Mouse (Mus musculus): ENCODE data around the gene Ppp1r27. TPM values are rescaled to one million over a fixed set of nuclear protein-coding genes. Genes with fewer than 3 reads are reported as not detected.

The Ppp1r27 gene
- polyA plus RNA-seq, 1 experiment from 2014 or later: not detected

- Histone ChIP-seq H3K27me3 (replicated peaks) (no peaks in the 10 kb centered on the region), H3K4me2 (replicated peaks) (no peak overlapping the region), H3K9ac (no peak overlapping the region), H3K4me3 (no peak overlapping the region), H3K9me3 (no peaks in the 10 kb centered on the region), H3K27ac (no peak overlapping the region), H3K36me3 (no peaks in the 10 kb centered on the region), H3K4me1 (peaks cover 4% of the 10 kb centered on the region; the same call in 1 of the 2 replicates)
- 88% methylated on average over 3 of the region's 3 CpGs for WGBS
- ATAC-seq (ENCODE audit: low FRiP score, low read depth): no peak
Observed at GRCm38 (mm10) chr11:120505661-120506060, 45.3 kb downstream of the Ppp1r27 start.

- Histone ChIP-seq H3K4me1 (no peaks in the 10 kb centered on the region), H3K27ac (no peak overlapping the region), H3K4me2 (replicated peaks) (no peak overlapping the region), H3K36me3 (peaks cover 27% of the 10 kb centered on the region), H3K27me3 (replicated peaks) (no peaks in the 10 kb centered on the region), H3K4me3 (no peak overlapping the region), H3K9ac (no peak overlapping the region), H3K9me3 (no peaks in the 10 kb centered on the region)
- WGBS: 87% methylated on average over 4 of the region's 4 CpGs
- no peak for ATAC-seq (ENCODE audit: low FRiP score, low read depth)
Observed at GRCm38 (mm10) chr11:120501701-120502100, 49.2 kb downstream of the Ppp1r27 start.

GRCm38 (mm10) chr11:120501018-120501417 is 49.9 kb downstream of the Ppp1r27 start:
- Histone ChIP-seq H3K9ac (no peak overlapping the region), H3K27ac (no peak overlapping the region), H3K9me3 (no peaks in the 10 kb centered on the region), H3K27me3 (replicated peaks) (no peaks in the 10 kb centered on the region), H3K4me3 (no peak overlapping the region), H3K36me3 (peaks cover 34% of the 10 kb centered on the region), H3K4me2 (replicated peaks) (no peak overlapping the region), H3K4me1 (no peaks in the 10 kb centered on the region)
- no peak for ATAC-seq (ENCODE audit: low FRiP score, low read depth)
- 67% methylated on average over 6 of the region's 6 CpGs for WGBS

- Histone ChIP-seq H3K4me2 (replicated peaks) (no peak overlapping the region), H3K27ac (no peak overlapping the region), H3K36me3 (peaks cover 40% of the 10 kb centered on the region), H3K4me3 (no peak overlapping the region), H3K27me3 (replicated peaks) (no peaks in the 10 kb centered on the region), H3K9ac (no peak overlapping the region), H3K4me1 (no peaks in the 10 kb centered on the region), H3K9me3 (no peaks in the 10 kb centered on the region)
- ATAC-seq (ENCODE audit: low FRiP score, low read depth): no peak
- WGBS: 30% methylated on average over 3 of the region's 3 CpGs
Observed at GRCm38 (mm10) chr11:120500357-120500756, 50.6 kb downstream of the Ppp1r27 start.

Other genes with a start within 250 kb of the Ppp1r27 start
- 3,655 and 3,681 TPM in 2 replicates for gene Actg1, start 202.6 kb downstream of the Ppp1r27 start, polyA plus RNA-seq (2016; fragmentation: Nextera tagmentation; extraction: Ambion mirVana)
- gene Fscn2, start 189.6 kb downstream of the Ppp1r27 start, polyA plus RNA-seq (2016; fragmentation: Nextera tagmentation; extraction: Ambion mirVana): 1.1 and 1.6 TPM in 2 replicates
- gene Faap100, start 172.4 kb downstream of the Ppp1r27 start, polyA plus RNA-seq (2016; fragmentation: Nextera tagmentation; extraction: Ambion mirVana): 51.0 and 53.4 TPM in 2 replicates
- 47.2 and 54.6 TPM in 2 replicates for gene Nploc4, start 113.4 kb downstream of the Ppp1r27 start, polyA plus RNA-seq (2016; fragmentation: Nextera tagmentation; extraction: Ambion mirVana)
- gene Tspan10, start 108.5 kb downstream of the Ppp1r27 start, polyA plus RNA-seq (2016; fragmentation: Nextera tagmentation; extraction: Ambion mirVana): 0.15 TPM in 1 of 2 replicates, not detected in the other
- 0.27 and 0.32 TPM in 2 replicates for gene Pde6g, start 97.6 kb downstream of the Ppp1r27 start, polyA plus RNA-seq (2016; fragmentation: Nextera tagmentation; extraction: Ambion mirVana)
- gene Oxld1, start 93.1 kb downstream of the Ppp1r27 start, polyA plus RNA-seq (2016; fragmentation: Nextera tagmentation; extraction: Ambion mirVana): 12.5 and 13.8 TPM in 2 replicates
- gene Ccdc137, start 93.0 kb downstream of the Ppp1r27 start, polyA plus RNA-seq (2016; fragmentation: Nextera tagmentation; extraction: Ambion mirVana): 30.9 and 34.7 TPM in 2 replicates
- gene Arl16, start 83.5 kb downstream of the Ppp1r27 start, polyA plus RNA-seq (2016; fragmentation: Nextera tagmentation; extraction: Ambion mirVana): 63.6 and 64.5 TPM in 2 replicates
- gene Mrpl12, start 66.5 kb downstream of the Ppp1r27 start, polyA plus RNA-seq (2016; fragmentation: Nextera tagmentation; extraction: Ambion mirVana): 116 and 117 TPM in 2 replicates
- 37.9 TPM in 2 replicates for gene Slc25a10, start 59.3 kb downstream of the Ppp1r27 start, polyA plus RNA-seq (2016; fragmentation: Nextera tagmentation; extraction: Ambion mirVana)
- gene Gcgr, start 20.4 kb downstream of the Ppp1r27 start, polyA plus RNA-seq (2016; fragmentation: Nextera tagmentation; extraction: Ambion mirVana): 0.13 and 0.22 TPM in 2 replicates
- 234 and 239 TPM in 2 replicates for gene Mcrip1, start 1.4 kb downstream of the Ppp1r27 start, polyA plus RNA-seq (2016; fragmentation: Nextera tagmentation; extraction: Ambion mirVana)
- 425 and 451 TPM in 2 replicates for gene P4hb, start 22.1 kb upstream of the Ppp1r27 start, polyA plus RNA-seq (2016; fragmentation: Nextera tagmentation; extraction: Ambion mirVana)
- gene Arhgdia, start 30.5 kb upstream of the Ppp1r27 start, polyA plus RNA-seq (2016; fragmentation: Nextera tagmentation; extraction: Ambion mirVana): 582 and 606 TPM in 2 replicates
- 509 and 592 TPM in 2 replicates for gene Alyref, start 47.2 kb upstream of the Ppp1r27 start, polyA plus RNA-seq (2016; fragmentation: Nextera tagmentation; extraction: Ambion mirVana)
- gene Anapc11, start 47.3 kb upstream of the Ppp1r27 start, polyA plus RNA-seq (2016; fragmentation: Nextera tagmentation; extraction: Ambion mirVana): 162 and 172 TPM in 2 replicates
- gene Npb, start 57.3 kb upstream of the Ppp1r27 start, polyA plus RNA-seq (2016; fragmentation: Nextera tagmentation; extraction: Ambion mirVana): 0.80 and 0.83 TPM in 2 replicates
- 151 and 155 TPM in 2 replicates for gene Pcyt2, start 66.8 kb upstream of the Ppp1r27 start, polyA plus RNA-seq (2016; fragmentation: Nextera tagmentation; extraction: Ambion mirVana)
- 46.8 and 56.5 TPM in 2 replicates for gene Sirt7, start 74.1 kb upstream of the Ppp1r27 start, polyA plus RNA-seq (2016; fragmentation: Nextera tagmentation; extraction: Ambion mirVana)
- 39.7 and 40.4 TPM in 2 replicates for gene Mafg, start 82.5 kb upstream of the Ppp1r27 start, polyA plus RNA-seq (2016; fragmentation: Nextera tagmentation; extraction: Ambion mirVana)
- gene Pycr1, start 92.6 kb upstream of the Ppp1r27 start, polyA plus RNA-seq (2016; fragmentation: Nextera tagmentation; extraction: Ambion mirVana): 27.2 and 27.8 TPM in 2 replicates
- 0.81 and 1.1 TPM in 2 replicates for gene Myadml2, start 97.0 kb upstream of the Ppp1r27 start, polyA plus RNA-seq (2016; fragmentation: Nextera tagmentation; extraction: Ambion mirVana)
- gene Notum, start 110.0 kb upstream of the Ppp1r27 start, polyA plus RNA-seq (2016; fragmentation: Nextera tagmentation; extraction: Ambion mirVana): 3.1 and 3.4 TPM in 2 replicates
- gene Aspscr1, start 121.8 kb upstream of the Ppp1r27 start, polyA plus RNA-seq (2016; fragmentation: Nextera tagmentation; extraction: Ambion mirVana): 139 and 155 TPM in 2 replicates
- gene Cenpx, start 162.6 kb upstream of the Ppp1r27 start, polyA plus RNA-seq (2016; fragmentation: Nextera tagmentation; extraction: Ambion mirVana): 108 and 114 TPM in 2 replicates
- 70.9 and 72.6 TPM in 2 replicates for gene Lrrc45, start 162.8 kb upstream of the Ppp1r27 start, polyA plus RNA-seq (2016; fragmentation: Nextera tagmentation; extraction: Ambion mirVana)
- gene Rac3, start 170.3 kb upstream of the Ppp1r27 start, polyA plus RNA-seq (2016; fragmentation: Nextera tagmentation; extraction: Ambion mirVana): 118 and 119 TPM in 2 replicates
- gene Dcxr, start 176.1 kb upstream of the Ppp1r27 start, polyA plus RNA-seq (2016; fragmentation: Nextera tagmentation; extraction: Ambion mirVana): 12.3 and 16.7 TPM in 2 replicates
- gene Cbr2, start 181.0 kb upstream of the Ppp1r27 start, polyA plus RNA-seq (2016; fragmentation: Nextera tagmentation; extraction: Ambion mirVana): 0.95 and 1.6 TPM in 2 replicates
- gene Hmga1b, start 211.7 kb upstream of the Ppp1r27 start, polyA plus RNA-seq (2016; fragmentation: Nextera tagmentation; extraction: Ambion mirVana): 3.6 TPM in 2 replicates
- gene Rfng, start 233.1 kb upstream of the Ppp1r27 start, polyA plus RNA-seq (2016; fragmentation: Nextera tagmentation; extraction: Ambion mirVana): 77.2 and 81.3 TPM in 2 replicates
- gene Gps1, start 233.1 kb upstream of the Ppp1r27 start, polyA plus RNA-seq (2016; fragmentation: Nextera tagmentation; extraction: Ambion mirVana): 250 and 258 TPM in 2 replicates
- 63.5 and 65.5 TPM in 2 replicates for gene Dus1l, start 245.3 kb upstream of the Ppp1r27 start, polyA plus RNA-seq (2016; fragmentation: Nextera tagmentation; extraction: Ambion mirVana)